Mouse (Mus musculus): ENCODE measurements around the gene Zfp710. TPM values are rescaled to one million over a fixed set of nuclear protein-coding genes. Genes with fewer than 3 reads are reported as not detected.

Zfp710 gene
- polyA plus RNA-seq, 1 experiment from 2014 or later, result 12.1 TPM

GRCm38 (mm10) chr7:80105637-80106390 lies 81.2 kb downstream of the Zfp710 start:
- Histone ChIP-seq H3K36me3 (peaks cover 86% of the 10 kb centered on the region), H3K27me3 (replicated peaks) (no peaks in the 10 kb centered on the region), H3K4me3 (no peak overlapping the region), H3K4me2 (no peak overlapping the region), H3K27ac (replicated peaks) (no peak overlapping the region), H3K4me1 (peaks cover 63% of the 10 kb centered on the region), H3K9ac (no peak overlapping the region), H3K9me3 (no peaks in the 10 kb centered on the region)
- no peak for ATAC-seq (ENCODE audit: extremely low read depth, insufficient number of reproducible peaks, low FRiP score, low TSS enrichment)
- 81% methylated on average over 4 of the region's 4 CpGs for WGBS

GRCm38 (mm10) chr7:80106441-80106840 lies 81.8 kb downstream of the Zfp710 start:
- Histone ChIP-seq H3K27me3 (replicated peaks) (no peaks in the 10 kb centered on the region), H3K27ac (replicated peaks) (no peak overlapping the region), H3K4me2 (no peak overlapping the region), H3K9ac (no peak overlapping the region), H3K9me3 (no peaks in the 10 kb centered on the region), H3K36me3 (peaks cover 82% of the 10 kb centered on the region), H3K4me1 (peaks cover 69% of the 10 kb centered on the region), H3K4me3 (no peak overlapping the region)
- no peak for ATAC-seq (ENCODE audit: extremely low read depth, insufficient number of reproducible peaks, low FRiP score, low TSS enrichment)
- WGBS, result 100% methylated on average over 1 of the region's 1 CpGs

- peak overlapping the region; percentile 100 for H3K27ac ChIP-seq (replicated peaks)
- no peaks in the 10 kb centered on the region for H3K9me3 ChIP-seq
- H3K9ac ChIP-seq, result peak overlapping the region; percentile 99
- H3K36me3 ChIP-seq, result peaks cover 54% of the 10 kb centered on the region
- no peaks in the 10 kb centered on the region for H3K27me3 ChIP-seq (replicated peaks)
- peak overlapping the region; percentile 98 for H3K4me3 ChIP-seq
- ATAC-seq (ENCODE audit: extremely low read depth, insufficient number of reproducible peaks, low FRiP score, low TSS enrichment), result no peak
- H3K4me2 ChIP-seq, result peak overlapping the region; percentile 84
- H3K4me1 ChIP-seq, result peaks cover 81% of the 10 kb centered on the region
- 50% methylated on average over 9 of the region's 9 CpGs for WGBS
Observed at GRCm38 (mm10) chr7:80111066-80112045, 86.7 kb downstream of the Zfp710 start.

- H3K36me3 ChIP-seq, result peaks cover 28% of the 10 kb centered on the region
- H3K9ac ChIP-seq, result peak overlapping the region; percentile 99
- 11% methylated on average over 10 of the region's 10 CpGs for WGBS
- peaks cover 84% of the 10 kb centered on the region for H3K4me1 ChIP-seq
- peak overlapping the region; percentile 84 for H3K4me2 ChIP-seq
- ATAC-seq (ENCODE audit: extremely low read depth, insufficient number of reproducible peaks, low FRiP score, low TSS enrichment), result no peak
- H3K9me3 ChIP-seq, result no peaks in the 10 kb centered on the region
- peak overlapping the region; percentile 98 for H3K4me3 ChIP-seq
- no peaks in the 10 kb centered on the region for H3K27me3 ChIP-seq (replicated peaks)
- peak overlapping the region; percentile 100 for H3K27ac ChIP-seq (replicated peaks)
Observed at GRCm38 (mm10) chr7:80113989-80114388, 89.4 kb downstream of the Zfp710 start.

- Histone ChIP-seq H3K4me3 (peak overlapping the region; percentile 98), H3K4me2 (peak overlapping the region; percentile 84), H3K27ac (replicated peaks) (peak overlapping the region; percentile 100), H3K4me1 (peaks cover 84% of the 10 kb centered on the region), H3K9me3 (no peaks in the 10 kb centered on the region), H3K36me3 (peaks cover 21% of the 10 kb centered on the region), H3K9ac (peak overlapping the region; percentile 99), H3K27me3 (replicated peaks) (no peaks in the 10 kb centered on the region)
- under 1% methylated on average over 52 of the region's 52 CpGs for WGBS
- peak; percentile 71; the same call in 1 of the 2 replicates for ATAC-seq (ENCODE audit: extremely low read depth, insufficient number of reproducible peaks, low FRiP score, low TSS enrichment)
Observed at GRCm38 (mm10) chr7:80114451-80115223, 90.0 kb downstream of the Zfp710 start.

GRCm38 (mm10) chr7:80115224-80115590 lies 90.6 kb downstream of the Zfp710 start, which contains the start of gene Idh2:
Gene Idh2, minus strand, starts transcription at chr7:80115392.
- peak within 1 kb of the TSS; percentile 84 for H3K4me2 ChIP-seq
- peak within 1 kb of the TSS; percentile 100 for H3K27ac ChIP-seq (replicated peaks)
- peak within 1 kb of the TSS; percentile 98 for H3K4me3 ChIP-seq
- peak; percentile 90 for ATAC-seq (ENCODE audit: extremely low read depth, insufficient number of reproducible peaks, low FRiP score, low TSS enrichment)
- H3K4me1 ChIP-seq, result peaks cover 84% of the 10 kb centered on the region
- peaks cover 16% of the 10 kb centered on the region for H3K36me3 ChIP-seq
- no peaks in the 10 kb centered on the region for H3K9me3 ChIP-seq
- H3K9ac ChIP-seq, result peak within 1 kb of the TSS; percentile 99
- H3K27me3 ChIP-seq (replicated peaks), result no peaks in the 10 kb centered on the region
- WGBS, result under 1% methylated on average over 29 of the region's 29 CpGs

GRCm38 (mm10) chr7:80116158-80116557 lies 91.5 kb downstream of the Zfp710 start:
- peak overlapping the region; percentile 98 for H3K4me3 ChIP-seq
- peak overlapping the region; percentile 84 for H3K4me2 ChIP-seq
- ATAC-seq (ENCODE audit: extremely low read depth, insufficient number of reproducible peaks, low FRiP score, low TSS enrichment), result no peak
- peak overlapping the region; percentile 100 for H3K27ac ChIP-seq (replicated peaks)
- no peaks in the 10 kb centered on the region for H3K9me3 ChIP-seq
- H3K4me1 ChIP-seq, result peaks cover 84% of the 10 kb centered on the region
- H3K27me3 ChIP-seq (replicated peaks), result no peaks in the 10 kb centered on the region
- H3K36me3 ChIP-seq, result peaks cover 7% of the 10 kb centered on the region; the same call in 1 of the 2 replicates
- 68% methylated on average over 2 of the region's 2 CpGs for WGBS
- H3K9ac ChIP-seq, result peak overlapping the region; percentile 99

GRCm38 (mm10) chr7:80119198-80119597 lies 94.6 kb downstream of the Zfp710 start:
- Histone ChIP-seq H3K4me2 (peak overlapping the region; percentile 50), H3K36me3 (no peaks in the 10 kb centered on the region), H3K9me3 (no peaks in the 10 kb centered on the region), H3K27ac (replicated peaks) (peak overlapping the region; percentile 98), H3K9ac (peak overlapping the region; percentile 74), H3K4me3 (no peak overlapping the region), H3K4me1 (peaks cover 69% of the 10 kb centered on the region), H3K27me3 (replicated peaks) (no peaks in the 10 kb centered on the region)
- WGBS, result 20% methylated on average over 4 of the region's 4 CpGs
- no peak; the same call in 1 of the 2 replicates for ATAC-seq (ENCODE audit: extremely low read depth, insufficient number of reproducible peaks, low FRiP score, low TSS enrichment)

- Histone ChIP-seq H3K4me3 (no peak overlapping the region), H3K36me3 (no peaks in the 10 kb centered on the region), H3K4me2 (0 out of 2 replicates have a peak overlapping the region, but pooled peaks have one; percentile 16), H3K27me3 (replicated peaks) (no peaks in the 10 kb centered on the region), H3K9ac (peak overlapping the region; percentile 37), H3K4me1 (peaks cover 61% of the 10 kb centered on the region), H3K27ac (replicated peaks) (peak overlapping the region; percentile 98), H3K9me3 (no peaks in the 10 kb centered on the region)
- WGBS, result 27% methylated on average over 5 of the region's 5 CpGs
- ATAC-seq (ENCODE audit: extremely low read depth, insufficient number of reproducible peaks, low FRiP score, low TSS enrichment), result peak; percentile 47; the same call in 1 of the 2 replicates
Observed at GRCm38 (mm10) chr7:80121083-80121482, 96.5 kb downstream of the Zfp710 start.

- WGBS, result 47% methylated on average over 4 of the region's 4 CpGs
Observed at GRCm38 (mm10) chr7:80123115-80123514, 98.5 kb downstream of the Zfp710 start.

More at GRCm38 (mm10) chr7:80123115-80123514, 98.5 kb downstream of the Zfp710 start:
- Histone ChIP-seq H3K27ac (replicated peaks) (no peak overlapping the region), H3K9ac (no peak overlapping the region), H3K9me3 (no peaks in the 10 kb centered on the region), H3K4me3 (no peak overlapping the region), H3K4me1 (peaks cover 42% of the 10 kb centered on the region), H3K27me3 (replicated peaks) (no peaks in the 10 kb centered on the region), H3K36me3 (no peaks in the 10 kb centered on the region), H3K4me2 (no peak overlapping the region)
- no peak for ATAC-seq (ENCODE audit: extremely low read depth, insufficient number of reproducible peaks, low FRiP score, low TSS enrichment)
